Comparison of ENCODE assay signal across 8 mouse cellular contexts in the genomic region with DNA sequence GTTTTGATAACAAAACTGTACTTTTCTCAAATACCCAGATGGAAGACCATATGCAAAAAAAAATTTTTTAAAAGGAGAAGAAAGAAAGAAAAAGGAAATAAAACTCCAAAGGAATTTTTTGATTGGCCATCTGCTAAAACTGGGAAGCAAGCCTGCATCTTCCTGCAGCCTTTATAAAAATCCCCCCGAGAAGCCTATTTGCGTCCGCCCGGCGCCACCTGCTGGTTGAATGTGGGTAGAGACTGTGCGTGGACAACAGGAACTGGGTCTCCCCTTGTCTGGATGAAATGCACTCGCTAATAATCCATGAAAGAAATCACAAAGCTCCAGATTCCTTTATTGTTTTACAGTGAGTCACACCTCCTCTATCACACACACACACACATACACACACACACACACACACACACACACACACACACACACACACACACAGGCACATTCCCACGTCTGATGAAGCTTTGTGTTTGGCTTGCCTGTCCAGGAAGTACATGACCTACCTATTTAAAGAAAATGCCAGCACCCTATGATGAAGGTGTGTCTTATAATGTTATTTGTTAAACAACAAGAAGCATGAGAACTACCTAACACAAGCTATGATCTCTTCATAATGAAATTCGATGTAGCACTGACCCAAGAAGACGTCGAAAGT. TPM values are rescaled to one million over a fixed set of nuclear protein-coding genes. Genes with fewer than 3 reads are reported as not detected.
DNase-seq lines count a peak whose midpoint lies in the region; ATAC-seq and TF ChIP-seq lines count a peak whose summit lies in the region.

No protein-coding gene starts in this region.

- peaks cover 10% of the 10 kb centered on the region; the same call in 1 of the 2 replicates for H3K27me3 ChIP-seq in G1E (ENCODE audit: insufficient read depth, low read length)

- no peaks in the 10 kb centered on the region for H3K4me1 ChIP-seq in G1E (ENCODE audit: insufficient read depth, low read depth, low read length)

- no peak for ATAC-seq in G1E (ENCODE audit: extremely low read depth, insufficient number of reproducible peaks, low FRiP score, poor library complexity, severe bottlenecking)
- peak; percentile 60 for ATAC-seq in megakaryocyte, adult 5-6 weeks (ENCODE audit: poor library complexity, severe bottlenecking)
- no peak for ATAC-seq in erythroid progenitor cell, adult 5-6 weeks (replicated peaks; ENCODE audit: low FRiP score, poor library complexity, severe bottlenecking)

- TF ChIP-seq CTCF in G1E (IDR thresholded peaks at IDR 0.05; ENCODE audit: low read depth, low read length): peak; percentile 64

- no peaks in the 10 kb centered on the region for H3K9me3 ChIP-seq in G1E (replicated peaks)

- no peaks in the 10 kb centered on the region for H3K36me3 ChIP-seq in G1E (replicated peaks)

- peak; percentile 38 for DNase-seq in G1E (ENCODE audit: low spot score)
- peak; percentile 47 to 70 for DNase-seq in adrenal gland, postnatal 4 days (ENCODE audit: low spot score in 2 of 2)
- DNase-seq in fibroblast of lung, adult 2 months (ENCODE audit: low read depth): peak; percentile 21
- peak; percentile 76 to 86 for DNase-seq in heart, postnatal 36 days
- peak; percentile 75 to 91 for DNase-seq in layer of hippocampus, postnatal 14 days (ENCODE audit: low spot score in 2 of 2)
- DNase-seq in right cerebral cortex, postnatal 4 days: peak; percentile 97

- no peak overlapping the region for H3K4me3 ChIP-seq in G1E (ENCODE audit: low read depth, low read length)

- intact Hi-C loops in heart, postnatal 36 days (cut with DNase I): loop anchor here (1.0 to 2.0 kb wide), 3 partner anchors 24 to 391 kb away; no protein-coding TSS in a partner anchor

RNA-seq across cellular contexts. Expression of a gene that starts 49.1 kb away (rescaled TPM):
- total RNA-seq in G1E (2014; fragmentation: Nextera tagmentation): not detected in 2 replicates
- total RNA-seq in G1E (2017): 0.33 and 0.46 TPM in 2 replicates
- polyA plus RNA-seq in G1E (2012): 0.87 and 1.1 TPM in 2 replicates
- 1 to 10 TPM; 2.9 to 4.0 TPM for total RNA-seq in adrenal gland, postnatal 4 days (2021)
- total RNA-seq in heart, postnatal 36 days (2021): 1 to 10 TPM; 1.1 to 2.5 TPM
- total RNA-seq in layer of hippocampus, postnatal 14 days (2021): 10 to 100 TPM; 22.5 to 23.7 TPM
- not detected in 2 replicates for total RNA-seq in megakaryocyte, adult 5-6 weeks (2015)
- total RNA-seq in megakaryocyte, adult 5-6 weeks (2017): 0.48 TPM in 1 of 2 replicates, not detected in the other
- total RNA-seq in erythroid progenitor cell, adult 5-6 weeks (2015; ENCODE audit: low replicate concordance): not detected in 2 replicates
- total RNA-seq in erythroid progenitor cell, adult 5-6 weeks (2017; ENCODE audit: low replicate concordance): not detected in 2 replicates

Comparison
In these comparisons a context has a peak if more than half of its experiments do, and no peak if none do; other contexts are left out.
1. DNase-seq: peak in every context shown above with its lines; median percentile 97 in right cerebral cortex, postnatal 4 days; 83 in layer of hippocampus, postnatal 14 days; 81 in heart, postnatal 36 days; 58 in adrenal gland, postnatal 4 days; 38 in G1E; 21 in fibroblast of lung, adult 2 months.
2. RNA of a gene that starts 49.1 kb away (total RNA-seq): 22.5 to 23.7 TPM in layer of hippocampus, postnatal 14 days; 2.9 to 4.0 TPM in adrenal gland, postnatal 4 days, 1.1 to 2.5 TPM in heart, postnatal 36 days, 0.48 TPM in megakaryocyte, adult 5-6 weeks, 0.33 to 0.46 TPM in G1E and not detected in erythroid progenitor cell, adult 5-6 weeks; every median in the first group is over 4 times any median in the second.